Mouse (Mus musculus): ENCODE measurements around the gene Gsg1. TPM values are rescaled to one million over a fixed set of nuclear protein-coding genes. Genes with fewer than 3 reads are reported as not detected.

Gsg1 gene
- under 1 TPM in 1 of 2 experiments, not detected in 1; 0.48 TPM for total RNA-seq (2021)
- long read RNA-seq, experiment 1: 0 reads
- long read RNA-seq, experiment 2, partial matches to known transcripts: 0 of 1 reads
- long read RNA-seq, experiment 2, other reads (novel, unspliced or antisense): 1 of 1 reads

DNA sequence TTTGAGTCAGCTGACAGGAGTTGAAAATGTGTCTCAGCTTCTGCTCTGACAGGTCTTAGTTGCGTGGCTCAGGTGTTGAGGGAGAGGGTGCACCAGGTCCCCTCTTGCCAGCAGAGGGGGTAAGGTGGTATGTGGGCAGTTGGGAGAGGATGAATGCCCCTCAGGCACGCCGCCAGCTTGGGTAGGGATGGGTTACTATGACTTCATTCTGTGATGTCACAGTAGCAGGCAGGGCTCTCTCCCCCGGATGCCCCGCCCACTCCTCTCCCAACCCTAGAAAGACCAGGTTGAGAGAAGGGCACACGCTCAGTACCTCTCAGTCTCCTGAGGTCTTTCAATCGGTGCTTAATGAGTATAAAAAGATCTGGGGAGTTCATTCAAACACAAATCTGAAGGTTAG is at the start of gene Gsg1:
Gsg1 (minus strand) TSS at position 199 of the 400 bp plus-strand sequence.
- no peak for DNase-seq (ENCODE audit: low spot score in 2 of 2)

DNA sequence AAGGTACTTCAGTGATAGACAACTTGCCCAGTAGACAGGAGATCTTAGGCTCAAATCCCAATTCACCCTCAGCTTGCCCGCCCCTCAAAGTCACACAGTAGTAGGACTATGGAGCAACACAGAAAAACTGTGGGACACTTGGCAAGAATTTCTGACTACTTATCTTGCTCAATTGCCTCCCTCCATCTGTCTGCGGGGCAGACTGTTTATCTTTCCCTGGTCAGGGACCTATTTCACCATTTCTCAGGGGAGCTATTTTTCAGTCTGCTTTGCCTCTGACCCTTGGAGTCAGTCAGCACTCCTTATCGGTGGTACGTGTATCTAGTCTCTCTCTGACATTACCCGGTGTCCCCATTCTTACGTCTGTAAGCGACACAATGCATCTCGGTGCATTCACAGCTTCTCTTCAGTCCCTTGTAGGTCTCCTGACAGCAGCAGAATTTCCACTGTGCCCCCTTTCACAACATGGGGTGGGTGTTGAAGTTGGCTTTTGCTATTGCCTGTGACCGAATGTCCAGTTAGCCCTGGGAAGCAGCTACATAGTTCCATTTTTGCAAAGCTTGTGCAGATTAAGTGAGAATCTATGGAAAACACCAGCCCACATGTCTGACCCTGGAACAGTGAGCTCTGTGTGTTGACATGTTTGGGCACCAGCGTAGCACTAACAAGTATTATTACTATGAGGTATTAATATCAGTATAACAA is 48.4 kb upstream of the Gsg1 start:
- no peak for DNase-seq (ENCODE audit: low spot score in 2 of 2)

DNA sequence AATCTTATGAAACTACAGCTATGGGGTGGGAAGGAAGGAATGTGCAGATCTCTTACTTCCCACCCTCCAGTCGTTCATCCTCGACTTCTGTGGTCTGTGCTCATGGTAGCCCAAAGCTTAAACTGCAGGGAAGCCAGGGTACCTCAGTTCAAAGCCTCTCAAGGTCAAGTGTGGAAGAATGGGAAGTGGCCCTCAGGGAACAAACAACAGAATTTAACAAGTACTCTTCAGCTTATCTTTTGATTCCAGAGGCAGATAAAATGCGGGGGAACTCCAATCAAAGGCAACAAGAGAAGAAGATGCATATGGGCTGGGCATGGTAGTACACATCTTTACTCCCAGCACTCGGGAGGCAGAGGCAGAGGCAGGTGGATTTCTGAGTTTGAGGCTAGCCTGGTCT is 46.3 kb upstream of the Gsg1 start:
- no peak for DNase-seq (ENCODE audit: low spot score in 2 of 2)

DNA sequence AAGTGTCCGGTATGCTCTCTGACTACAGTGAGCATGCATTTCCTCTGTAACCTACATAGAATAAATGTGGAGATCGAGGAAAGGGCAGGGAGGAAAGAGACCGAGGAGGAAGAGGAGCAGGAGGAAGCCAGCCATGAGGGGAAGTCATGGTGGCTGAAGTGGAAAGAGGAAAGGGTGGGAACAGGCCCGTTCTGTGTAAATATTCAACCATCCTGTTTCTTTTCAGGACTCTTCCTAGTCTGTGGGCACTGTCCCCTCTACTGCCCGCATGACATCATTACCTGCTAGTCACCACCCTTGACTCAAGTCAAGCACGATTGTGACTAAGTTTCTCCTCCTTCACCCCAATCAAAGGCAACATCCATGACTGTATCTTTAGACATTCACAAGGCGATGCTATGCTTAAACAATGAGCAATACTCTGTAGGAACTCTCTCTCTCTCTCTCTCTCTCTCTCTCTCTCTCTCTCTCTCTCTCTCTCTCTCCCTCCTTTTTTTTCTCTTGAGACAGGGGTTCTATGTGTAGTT is 44.9 kb upstream of the Gsg1 start:
- DNase-seq (ENCODE audit: low spot score in 2 of 2): no peak

DNA sequence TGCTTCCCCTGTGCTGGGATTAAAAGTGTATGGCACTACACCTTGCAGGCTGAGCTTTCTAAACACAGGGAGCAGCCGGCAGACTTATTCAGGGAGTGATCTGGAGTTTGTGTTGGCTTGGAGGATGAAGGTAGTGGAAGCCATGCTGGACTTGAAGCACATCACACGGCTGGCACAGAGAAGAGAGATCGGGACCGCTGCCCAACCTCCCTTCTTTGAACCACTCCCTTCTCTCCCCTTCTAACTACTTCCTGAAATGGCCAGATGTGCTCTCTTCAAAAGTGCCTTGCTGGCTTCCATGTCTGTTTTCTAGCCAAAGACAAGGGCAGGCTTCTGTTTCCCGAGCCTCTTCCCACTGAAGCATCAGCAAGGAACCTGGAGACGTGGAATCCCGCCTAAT is 43.4 kb upstream of the Gsg1 start:
- no peak for DNase-seq (ENCODE audit: low spot score in 2 of 2)

DNA sequence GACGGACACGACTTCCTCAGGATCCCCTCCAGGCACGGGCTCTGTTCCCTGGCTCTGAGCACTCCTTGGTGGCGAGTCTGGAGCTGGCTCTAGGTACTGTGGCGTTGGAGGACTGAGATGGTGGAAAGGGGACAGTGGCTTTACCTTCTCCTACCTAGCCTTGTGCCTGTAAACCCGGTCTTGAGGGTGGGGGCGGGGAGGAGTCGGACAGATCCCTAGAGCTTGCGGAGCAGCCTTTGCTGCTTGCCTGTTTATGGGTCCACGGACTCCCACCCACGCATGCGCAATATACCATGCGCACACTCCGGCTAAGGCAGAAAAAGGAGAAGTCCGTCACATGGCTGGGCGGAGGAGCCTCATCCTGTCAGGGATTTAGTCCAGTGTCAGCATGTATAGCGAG is 42.1 kb upstream of the Gsg1 start:
- DNase-seq (ENCODE audit: low spot score in 2 of 2): peak in 1 of 2 experiments; percentile 31

DNA sequence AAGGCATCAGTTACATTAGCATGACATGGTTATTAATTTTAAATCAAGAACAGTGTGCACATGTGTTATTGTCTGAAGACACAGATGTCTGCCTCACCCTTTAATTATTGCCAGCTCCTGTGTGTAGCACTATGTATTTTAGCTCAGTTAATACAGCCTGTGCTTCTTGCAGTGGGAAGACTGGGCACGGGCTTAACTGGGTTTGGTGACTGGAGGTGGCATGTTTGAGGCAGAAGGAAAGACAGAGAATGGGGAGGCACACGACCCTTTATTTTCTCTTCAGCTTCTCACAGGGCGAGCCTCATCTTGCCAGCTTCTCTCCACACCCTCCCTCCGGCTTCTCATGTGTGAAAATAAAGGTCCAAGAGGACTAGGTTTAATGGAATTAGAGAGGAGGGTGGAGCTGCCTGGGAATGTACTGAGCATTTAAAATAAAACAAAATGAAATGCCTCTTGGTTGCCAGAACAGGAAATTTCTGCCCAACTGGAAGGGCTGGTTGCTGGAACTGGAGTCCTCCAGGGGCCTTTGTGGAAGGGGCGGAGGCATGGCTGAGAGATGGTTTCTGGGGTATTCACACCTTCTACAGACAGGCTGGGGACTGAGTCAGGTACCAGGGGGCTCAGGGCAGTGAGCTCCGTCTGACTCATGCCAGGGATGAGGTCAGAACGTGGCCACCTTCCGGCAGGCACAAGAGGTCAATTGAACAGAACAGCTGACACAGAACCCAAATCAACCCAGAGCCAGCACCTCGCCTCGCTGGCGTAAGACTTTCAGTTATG is 41.1 kb upstream of the Gsg1 start:
- peak; percentile 32 to 40 for DNase-seq (ENCODE audit: low spot score in 2 of 2)

DNA sequence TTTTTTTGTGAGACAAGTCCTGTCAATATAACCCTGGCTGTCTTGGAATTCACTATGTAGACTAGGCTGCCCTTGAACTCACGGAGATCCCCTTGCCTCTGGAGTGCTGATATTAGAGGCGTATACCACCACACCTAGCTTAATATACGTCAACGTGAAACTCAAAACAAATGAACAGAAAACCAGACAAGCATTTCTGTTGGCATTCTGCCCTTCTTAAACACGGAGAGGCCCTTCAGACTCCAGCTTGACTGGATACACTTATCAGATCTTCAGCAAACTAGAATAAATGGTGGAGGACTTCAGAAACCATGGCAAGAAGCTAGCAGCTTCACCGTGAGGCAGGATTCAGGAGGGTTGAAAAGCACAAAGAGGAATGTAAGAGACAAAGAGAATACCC is 40.0 kb upstream of the Gsg1 start:
- no peak for DNase-seq (ENCODE audit: low spot score in 2 of 2)

DNA sequence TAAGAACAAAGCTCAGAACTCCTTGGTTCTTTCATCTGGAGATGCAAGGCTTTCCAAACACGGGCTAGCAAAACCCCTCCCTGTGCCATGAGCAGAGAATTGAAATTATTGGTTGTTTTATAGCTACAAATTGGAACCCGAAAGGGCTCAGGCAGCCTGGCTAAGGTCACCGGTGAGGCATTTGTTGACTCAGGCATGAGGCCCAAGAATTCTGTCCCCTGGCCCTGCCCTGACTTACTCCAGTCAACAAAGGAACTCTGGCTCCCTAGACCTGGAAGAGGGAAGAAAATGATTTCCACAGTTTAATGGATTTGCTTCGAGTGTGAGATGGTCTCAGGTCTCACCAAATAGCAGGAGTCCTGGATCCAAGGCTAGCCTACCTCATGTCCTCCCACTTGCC is 38.2 kb upstream of the Gsg1 start:
- no peak for DNase-seq (ENCODE audit: low spot score in 2 of 2)

DNA sequence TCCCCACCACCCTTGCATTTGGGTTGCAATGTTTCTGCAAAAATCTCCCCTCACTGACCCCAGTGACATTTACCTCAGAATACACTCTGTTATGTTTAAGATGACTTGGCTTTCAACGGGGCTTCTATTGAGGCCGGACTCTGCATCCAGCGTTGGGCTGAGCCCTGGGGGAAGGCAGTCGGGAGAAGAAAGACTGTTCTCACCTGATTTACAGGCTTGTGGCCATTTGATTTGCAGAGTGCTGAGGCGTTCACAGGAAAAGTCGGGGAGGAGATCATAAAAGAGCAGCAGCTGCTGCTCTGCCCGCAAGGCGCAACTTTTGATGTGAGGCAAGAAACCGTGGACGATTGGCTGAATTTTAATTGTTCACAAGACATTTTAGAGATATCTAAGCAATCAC is 25.7 kb upstream of the Gsg1 start:
- no peak for DNase-seq (ENCODE audit: low spot score in 2 of 2)

DNA sequence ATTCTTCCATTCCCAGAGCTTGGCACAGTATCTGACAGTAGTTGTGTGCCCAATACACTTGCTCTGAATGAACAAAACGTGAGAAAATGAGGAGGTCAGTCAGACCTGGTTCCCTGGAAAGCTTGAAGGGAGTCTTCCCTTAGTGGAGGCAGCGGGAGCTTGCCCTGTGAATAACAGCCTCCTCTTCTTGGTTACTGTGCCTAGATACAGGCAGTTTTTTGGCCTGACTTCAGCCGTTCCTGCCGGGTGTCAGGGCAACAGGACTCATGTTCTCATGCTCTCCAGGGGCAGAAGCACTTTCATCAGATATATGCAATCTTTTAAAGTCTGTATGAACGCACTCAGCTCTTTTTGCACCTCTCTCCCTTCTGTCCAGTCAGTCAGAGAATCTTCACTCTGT is 25.1 kb upstream of the Gsg1 start:
- DNase-seq (ENCODE audit: low spot score in 2 of 2): no peak

DNA sequence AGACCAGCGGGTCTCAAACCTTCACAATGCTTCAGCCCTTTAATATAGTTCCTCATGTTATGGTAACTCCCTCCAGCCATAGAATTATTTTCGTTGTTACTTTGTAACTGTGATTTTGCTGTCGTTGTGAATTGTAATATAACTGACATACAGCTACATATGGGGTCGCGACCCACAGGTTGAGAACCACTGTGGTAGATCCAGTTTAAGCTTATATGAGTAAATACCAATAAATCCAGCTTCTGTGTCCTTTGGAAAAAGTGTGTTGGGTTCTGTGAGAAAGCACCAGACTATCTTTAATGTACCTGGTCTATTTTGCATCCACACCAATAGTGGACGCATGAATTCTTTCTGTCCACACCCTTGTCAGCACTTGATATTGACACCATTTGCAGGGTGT is 24.2 kb upstream of the Gsg1 start:
- DNase-seq (ENCODE audit: low spot score in 2 of 2): no peak

DNA sequence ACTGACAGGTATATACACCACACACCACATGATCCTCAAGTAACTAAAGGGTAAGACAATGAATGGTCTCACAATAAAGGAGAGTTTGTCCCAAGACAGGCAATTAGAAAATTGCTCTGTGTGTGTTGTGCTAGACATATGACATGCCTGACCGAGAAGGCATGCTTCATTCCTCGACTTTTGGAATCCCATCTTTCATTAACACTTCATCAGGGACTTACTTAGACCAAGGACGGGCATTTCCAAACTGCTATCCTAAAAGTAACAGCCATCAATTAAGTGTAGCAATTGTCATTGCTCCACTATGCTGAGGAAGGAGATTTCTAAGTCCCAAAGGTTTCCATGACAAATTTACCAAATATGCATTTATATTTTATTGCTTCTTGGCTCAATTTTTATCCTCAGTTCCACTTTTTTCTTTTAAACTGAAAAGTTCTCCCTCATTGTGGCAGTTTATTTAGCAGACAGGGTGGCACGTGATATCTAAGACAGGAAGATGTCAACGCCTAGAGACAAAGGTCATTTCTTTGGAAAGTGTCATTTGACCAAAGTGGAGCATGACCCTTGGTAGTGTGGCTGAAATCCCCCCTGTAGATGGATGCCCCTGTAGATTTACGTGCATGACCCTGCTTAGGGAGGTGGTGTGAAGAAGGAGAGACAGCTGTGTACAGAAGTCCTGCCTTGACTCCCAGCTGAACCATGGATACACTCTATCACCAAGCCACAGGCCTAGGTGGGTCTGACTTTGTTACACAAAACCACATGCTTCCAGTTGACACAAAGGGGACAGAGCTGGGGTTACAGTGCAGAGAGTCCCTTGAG is 22.5 kb upstream of the Gsg1 start:
- DNase-seq (ENCODE audit: low spot score in 2 of 2): no peak

DNA sequence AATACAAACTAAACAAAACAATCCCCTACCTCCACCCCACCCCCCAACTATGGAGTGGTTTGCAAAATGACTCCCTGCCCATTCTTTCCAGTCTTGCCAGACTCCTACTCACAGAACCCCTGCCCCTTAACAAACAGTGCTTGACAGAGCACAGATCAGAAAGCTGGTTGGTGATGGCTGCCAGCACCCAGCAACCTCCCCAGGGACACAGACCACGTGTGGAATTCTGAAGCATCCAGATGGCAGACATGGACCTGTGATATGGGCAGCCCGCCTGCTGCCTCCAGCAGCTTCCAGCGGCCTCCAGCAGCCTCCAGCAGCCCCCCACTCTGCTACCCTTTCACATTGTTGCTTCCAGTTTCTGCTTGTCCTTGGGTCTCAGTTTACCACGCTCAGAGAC is 21.1 kb upstream of the Gsg1 start:
- DNase-seq (ENCODE audit: low spot score in 2 of 2): no peak

DNA sequence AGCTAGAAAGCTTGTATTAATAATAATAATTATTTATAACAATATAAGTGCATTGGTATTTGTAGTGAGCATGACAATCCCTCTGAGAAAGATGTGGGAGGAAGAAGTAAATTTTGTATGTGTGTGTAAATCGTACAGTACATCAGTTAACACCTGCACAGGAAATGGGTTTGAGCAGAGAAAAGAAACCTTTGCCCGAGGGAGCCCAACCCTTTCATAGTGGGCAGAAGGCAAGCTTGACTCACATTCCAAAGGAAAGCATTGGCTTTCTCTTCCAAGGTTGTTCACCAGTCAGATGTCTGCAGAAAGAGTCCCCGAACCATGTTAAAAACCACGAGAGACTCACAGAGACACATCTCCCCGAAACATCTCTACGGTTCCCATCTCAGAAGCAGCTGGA is 18.9 kb upstream of the Gsg1 start:
- no peak for DNase-seq (ENCODE audit: low spot score in 2 of 2)

DNA sequence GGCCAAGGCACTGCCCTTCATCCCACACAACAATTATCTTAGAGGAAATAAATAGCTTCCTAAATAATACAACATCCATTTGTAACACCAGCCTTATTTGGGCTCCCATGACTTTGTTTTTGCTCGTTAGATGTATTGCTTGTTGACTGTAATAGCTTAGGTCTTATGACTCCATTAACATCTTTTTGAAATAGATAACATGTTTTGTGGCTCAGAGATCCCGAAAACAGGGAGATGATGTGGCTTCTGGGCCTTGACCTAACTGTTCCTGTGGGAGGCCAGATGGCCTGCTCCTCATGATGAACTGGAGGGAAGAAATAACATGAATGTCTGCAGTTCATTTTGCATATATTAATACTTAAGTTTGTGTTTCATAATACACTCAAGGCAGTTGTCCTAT is 17.6 kb upstream of the Gsg1 start:
- DNase-seq (ENCODE audit: low spot score in 2 of 2): no peak

DNA sequence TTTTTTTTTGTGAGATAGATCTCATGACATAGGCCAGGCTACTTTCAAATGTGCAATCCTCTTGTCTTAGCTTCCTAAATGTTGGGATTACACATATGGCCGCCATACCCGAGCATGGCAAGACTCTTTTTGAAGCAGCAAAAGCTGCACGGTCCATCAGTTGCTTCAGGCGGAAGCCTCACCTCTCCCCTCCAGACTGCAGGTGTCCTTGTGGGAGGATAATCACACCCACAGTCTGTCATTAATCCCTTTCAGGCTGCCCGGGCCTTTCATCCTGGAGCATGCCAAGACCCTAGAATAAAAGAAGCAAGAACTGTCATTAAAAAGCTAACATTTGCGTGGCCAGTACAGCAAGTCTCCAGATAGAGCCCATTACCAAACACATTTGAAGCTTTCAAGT is 15.5 kb upstream of the Gsg1 start:
- no peak for DNase-seq (ENCODE audit: low spot score in 2 of 2)

DNA sequence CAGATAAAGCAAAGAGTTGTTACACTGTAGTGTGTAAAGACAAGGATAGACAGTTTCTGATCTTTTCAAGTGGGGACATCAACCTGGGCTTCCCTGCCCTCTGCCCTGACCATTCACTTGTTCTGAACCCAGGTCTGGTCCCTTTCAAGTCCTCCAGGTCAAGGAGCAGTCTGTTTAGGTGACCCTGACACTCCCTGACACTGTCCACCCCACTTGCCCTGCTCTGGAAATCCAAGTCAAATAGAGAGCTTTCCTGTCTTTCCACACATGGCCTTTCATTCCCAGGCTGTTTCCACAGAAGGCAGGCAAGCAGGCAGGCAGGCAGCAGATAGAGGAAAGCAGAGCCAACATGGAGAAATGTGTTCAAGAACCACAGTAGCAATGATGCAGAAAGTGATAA is 14.2 kb upstream of the Gsg1 start:
- DNase-seq (ENCODE audit: low spot score in 2 of 2): no peak

DNA sequence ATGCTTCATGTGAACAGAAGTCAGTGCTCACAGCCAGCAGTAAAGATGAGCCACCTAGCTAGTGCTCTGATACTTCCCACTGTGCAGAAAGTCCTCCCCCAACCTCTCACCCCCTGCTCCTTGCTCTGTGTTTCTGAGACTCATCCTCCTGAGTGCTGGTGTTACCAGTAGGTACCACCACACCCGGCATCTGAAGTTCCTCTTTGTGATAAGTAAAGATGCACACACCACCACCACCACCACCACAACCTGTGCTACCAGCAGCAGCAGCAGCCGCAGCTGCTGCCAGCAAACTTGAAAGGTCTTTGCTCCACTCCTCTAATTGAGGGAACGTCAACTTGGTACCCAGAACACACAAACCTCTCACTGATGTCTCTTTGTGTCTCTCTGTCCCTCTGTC is 13.1 kb upstream of the Gsg1 start:
- DNase-seq (ENCODE audit: low spot score in 2 of 2): no peak

DNA sequence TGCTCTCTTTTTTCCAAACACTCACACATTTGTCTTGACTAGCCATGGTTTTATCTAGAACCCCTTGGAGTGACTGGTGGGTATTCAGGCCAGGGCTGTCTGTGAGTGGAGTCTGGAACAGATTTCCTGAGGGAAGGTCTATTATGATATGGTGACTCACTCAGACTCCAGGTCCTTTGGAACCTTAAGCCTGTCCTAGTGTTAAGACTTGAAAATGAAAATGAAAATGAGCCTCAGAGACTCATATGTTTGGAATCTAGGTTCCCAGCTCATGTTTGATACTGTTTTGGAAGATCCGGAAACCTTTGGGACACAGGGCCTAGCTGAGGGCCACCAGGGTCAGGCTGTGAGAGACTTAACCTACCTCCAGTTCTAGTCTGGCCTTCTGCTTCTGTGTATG is 11.9 kb upstream of the Gsg1 start:
- DNase-seq (ENCODE audit: low spot score in 2 of 2): no peak

DNA sequence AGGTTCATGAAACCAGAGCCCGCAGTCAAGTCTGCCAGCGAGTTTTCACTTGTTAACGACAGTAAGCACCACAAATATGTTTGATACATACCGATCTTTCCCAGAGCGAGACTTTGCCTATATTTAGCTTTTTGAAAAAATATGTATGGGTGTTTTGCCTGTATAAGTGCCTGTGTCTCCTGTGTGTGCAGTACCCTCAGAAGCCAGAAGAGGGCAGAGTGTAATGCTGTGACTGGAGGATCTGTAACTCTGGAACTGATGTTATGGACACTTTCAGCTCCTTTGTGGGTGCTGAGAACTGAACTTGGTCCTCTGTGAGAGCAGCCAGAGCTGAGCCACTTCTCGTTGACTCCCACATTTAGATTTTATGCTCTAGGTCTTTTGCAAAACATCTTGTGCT is 10.0 kb upstream of the Gsg1 start:
- no peak for DNase-seq (ENCODE audit: low spot score in 2 of 2)

DNA sequence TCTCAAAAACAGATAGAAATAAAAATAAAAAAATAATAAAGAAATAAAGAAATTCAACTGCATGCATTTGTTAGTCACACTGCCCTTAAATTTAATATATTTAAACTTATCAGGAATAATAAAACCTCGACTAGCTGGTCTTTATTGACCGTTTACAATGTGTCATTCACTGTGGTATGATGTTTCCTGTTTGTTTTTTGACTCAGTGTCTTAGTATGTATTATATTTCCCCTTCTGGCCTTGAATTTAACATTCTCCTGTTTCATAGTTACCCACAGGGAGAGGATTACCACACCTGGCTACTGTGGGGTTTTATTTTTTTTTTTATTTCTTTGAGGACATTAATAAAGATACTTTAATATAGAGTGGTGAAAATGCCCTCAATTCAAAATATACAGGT is 8.4 kb upstream of the Gsg1 start:
- no peak for DNase-seq (ENCODE audit: low spot score in 2 of 2)
